Mouse (Mus musculus) CH12.LX (cell line): ENCODE measurements around the gene Ccdc51. TPM values are rescaled to one million over a fixed set of nuclear protein-coding genes. Genes with fewer than 3 reads are reported as not detected.
A peak's percentile ranks its signal among the peaks of the same experiment; 100 is the strongest.

Experiments
- DNase-seq: peaks from one replicate; pipeline ENCODE4 v3.0.0-alpha.2; 2013; ENCODE audit errors: extremely low read depth
- H3K27ac ChIP-seq: 2 replicates; pipeline ENCODE4 v1.5.1; 2012; ENCODE audit warnings: low read depth, mild to moderate bottlenecking, control low read depth, moderate library complexity; ENCODE audit not compliant: insufficient read depth
- H3K27me3 ChIP-seq: replicated peaks from 2 replicates; pipeline ENCODE3; 2012; ENCODE audit warnings: inconsistent platforms
- H3K36me3 ChIP-seq, 2 experiments: replicated peaks in 1 of 2; 2 replicates each; pipeline versions ENCODE3 to v1.6.1; 2012; ENCODE audit warnings: inconsistent platforms in 1 of 2, low read length in 1 of 2, mild to moderate bottlenecking in 1 of 2, mixed read lengths in 1 of 2, moderate library complexity in 1 of 2; ENCODE audit not compliant: control insufficient read depth in 1 of 2, insufficient read depth in 1 of 2
- H3K4me1 ChIP-seq, 2 experiments: 2 replicates each; pipeline ENCODE4 v1.6.1; 2012; ENCODE audit warnings: inconsistent platforms in 1 of 2, moderate library complexity in 1 of 2; ENCODE audit not compliant: insufficient read depth in 2 of 2, control insufficient read depth in 1 of 2
- H3K4me2 ChIP-seq: 2 replicates; pipeline ENCODE4 v1.6.1; 2012; ENCODE audit warnings: low read depth, mild to moderate bottlenecking, control low read depth; ENCODE audit not compliant: poor library complexity, insufficient read depth, severe bottlenecking
- H3K4me3 ChIP-seq, 3 experiments: fragments of 150-350 bp in 1 of 3; sonication (generic) in 1 of 3; replicated peaks in 1 of 3; 2 replicates each; pipeline versions ENCODE3 to v1.5.1; 2011 to 2012; ENCODE audit warnings: low read depth in 2 of 3, low read length in 2 of 3, mild to moderate bottlenecking in 2 of 3, moderate library complexity in 2 of 3, control low read depth in 1 of 3, improper control_type of control experiment in 1 of 3, inconsistent platforms in 1 of 3, mixed read lengths in 1 of 3; ENCODE audit not compliant: poor library complexity in 1 of 3
- H3K79me2 ChIP-seq: replicated peaks from 2 replicates; pipeline ENCODE4 v1.6.1; 2012; ENCODE audit warnings: mild to moderate bottlenecking, moderate library complexity; ENCODE audit not compliant: control insufficient read depth, poor library complexity, insufficient read depth, severe bottlenecking; ENCODE audit errors: extremely low read depth
- H3K9ac ChIP-seq: 2 replicates; pipeline ENCODE4 v1.6.1; 2012; ENCODE audit warnings: low read depth, mild to moderate bottlenecking, control low read depth, moderate library complexity; ENCODE audit not compliant: insufficient read depth
- H3K9me3 ChIP-seq: replicated peaks from 2 replicates; pipeline ENCODE3; 2012; ENCODE audit warnings: low read length, inconsistent platforms, mixed read lengths
- BHLHE40 ChIP-seq: IDR thresholded peaks from 2 replicates; pipeline ENCODE4 v1.6.1; 2011; ENCODE audit warnings: mild to moderate bottlenecking, low read depth, low read length, improper control_type of control experiment
- CHD1 ChIP-seq: IDR thresholded peaks from 2 replicates; pipeline ENCODE4 v1.6.1; 2012; ENCODE audit warnings: low read depth, low read length, improper control_type of control experiment, inconsistent platforms
- CTCF ChIP-seq, 2 experiments: IDR thresholded peaks in 1 of 2; conservative IDR thresholded peaks in 1 of 2; 2 replicates each; pipeline ENCODE4 v1.5.1; 2011 to 2012; ENCODE audit warnings: low read depth in 2 of 2, low read length in 2 of 2, improper control_type of control experiment in 1 of 2, inconsistent platforms in 1 of 2, mild to moderate bottlenecking in 1 of 2, moderate library complexity in 1 of 2
- E2F4 ChIP-seq: IDR thresholded peaks from 2 replicates; pipeline ENCODE4 v1.6.1; 2011; ENCODE audit warnings: low read depth, low read length, improper control_type of control experiment; ENCODE audit not compliant: insufficient replicate concordance
- EP300 ChIP-seq: IDR thresholded peaks from 2 replicates; pipeline ENCODE4 v1.6.1; 2011; ENCODE audit warnings: low read length, improper control_type of control experiment
- ETS1 ChIP-seq: conservative IDR thresholded peaks from 2 replicates; pipeline ENCODE4 v1.6.1; 2012; ENCODE audit warnings: low read depth, mild to moderate bottlenecking, inconsistent platforms, low read length, improper control_type of control experiment, moderate library complexity
- HCFC1 ChIP-seq: IDR thresholded peaks from 2 replicates; pipeline ENCODE4 v1.6.1; 2012; ENCODE audit warnings: low read depth, mild to moderate bottlenecking, inconsistent platforms, low read length, improper control_type of control experiment
- JUN ChIP-seq: IDR thresholded peaks from 2 replicates; pipeline ENCODE4 v1.6.1; 2011; ENCODE audit warnings: low read depth, mild to moderate bottlenecking, low read length, improper control_type of control experiment, moderate library complexity; ENCODE audit not compliant: insufficient read depth
- JUND ChIP-seq: conservative IDR thresholded peaks from 2 replicates; pipeline ENCODE4 v1.6.1; 2011; ENCODE audit warnings: low read depth, low read length, improper control_type of control experiment
- MAFK ChIP-seq: IDR thresholded peaks from 2 replicates; pipeline ENCODE4 v1.6.1; 2011; ENCODE audit warnings: low read length, improper control_type of control experiment; ENCODE audit not compliant: insufficient replicate concordance
- MAX ChIP-seq: IDR thresholded peaks from 2 replicates; pipeline ENCODE4 v1.6.1; 2011; ENCODE audit warnings: low read length, improper control_type of control experiment
- MAZ ChIP-seq: IDR thresholded peaks from 2 replicates; pipeline ENCODE4 v1.6.1; 2012; ENCODE audit warnings: low read depth, mild to moderate bottlenecking, inconsistent platforms, low read length, improper control_type of control experiment, moderate library complexity
- NELFE ChIP-seq: IDR thresholded peaks from 2 replicates; pipeline ENCODE4 v1.6.1; 2011; ENCODE audit warnings: low read depth, low read length, improper control_type of control experiment
- PAX5 ChIP-seq: IDR thresholded peaks from 2 replicates; pipeline ENCODE4 v1.6.1; 2012; ENCODE audit warnings: low read length, inconsistent platforms, mixed read lengths
- POLR2A ChIP-seq: IDR thresholded peaks from 2 replicates; pipeline ENCODE4 v1.6.1; 2011; ENCODE audit warnings: low read depth, mild to moderate bottlenecking, improper control_type of control experiment, low read length
- RAD21 ChIP-seq: IDR thresholded peaks from 2 replicates; pipeline ENCODE4 v1.6.1; 2011; ENCODE audit warnings: low read depth, mild to moderate bottlenecking, low read length, improper control_type of control experiment, moderate library complexity
- RCOR1 ChIP-seq: conservative IDR thresholded peaks from 2 replicates; pipeline ENCODE4 v1.6.1; 2012; ENCODE audit warnings: low read depth, mild to moderate bottlenecking, inconsistent platforms, low read length, improper control_type of control experiment
- SMC3 ChIP-seq: IDR thresholded peaks from 2 replicates; pipeline ENCODE4 v1.6.1; 2011; ENCODE audit warnings: low read depth, low read length, improper control_type of control experiment
- TBP ChIP-seq: conservative IDR thresholded peaks from 2 replicates; pipeline ENCODE4 v1.6.1; 2011; ENCODE audit warnings: low read depth, low read length, improper control_type of control experiment
- TCF12 ChIP-seq: IDR thresholded peaks from 2 replicates; pipeline ENCODE4 v1.6.1; 2014; ENCODE audit warnings: low read depth, mild to moderate bottlenecking, inconsistent platforms, low read length, improper control_type of control experiment
- ZC3H11A ChIP-seq: IDR thresholded peaks from 2 replicates; pipeline ENCODE4 v1.6.1; 2012; ENCODE audit warnings: low read depth, mild to moderate bottlenecking, inconsistent platforms, low read length, improper control_type of control experiment
- ZKSCAN1 ChIP-seq: IDR thresholded peaks from 2 replicates; pipeline ENCODE4 v1.6.1; 2012; ENCODE audit warnings: low read depth, inconsistent platforms, low read length, improper control_type of control experiment, borderline replicate concordance
- dilution Hi-C: fragments of 300-500 bp; cut with MboI; formaldehyde crosslinking; loops from 2 replicates; pipeline ENCODE4 v1.14.3; 2020; ENCODE audit warnings: low sequenced_read_pairs; ENCODE audit not compliant: extremely low pct_unique_long_range_greater_than_20kb, extremely low pct_ligation_motif_present
- in situ Hi-C: fragments of 300-500 bp; cut with MboI; formaldehyde crosslinking; loops from 3 replicates; pipeline ENCODE4 v1.14.3; 2019; ENCODE audit warnings: low sequenced_read_pairs, low pct_ligation_motif_present, low pct_unique_long_range_greater_than_20kb, mixed read lengths
- polyA plus RNA-seq: library from polyadenylated mRNA; unstranded; fragments of >175 nt; gene quantifications from 2 replicates; pipeline ENCODE4 v1.2.1, GENCODE M21; 2012; ENCODE audit warnings: low read depth; ENCODE audit not compliant: insufficient read length
- total RNA-seq, 2 experiments: library from RNA; depleted of rRNA; stranded (reverse); fragments of 300-350 nt in 1 of 2; fragments of >200 nt in 1 of 2; gene quantifications; 2 replicates each; pipeline ENCODE4 v1.2.3; 2012 to 2014

Ccdc51 gene
- total and polyA plus RNA-seq, 3 experiments = 7.6 to 18.2 (median 16.2) TPM

- dilution Hi-C loops = no loop called here
- Histone ChIP-seq H3K9me3 (no peaks in the 10 kb centered on the region), H3K36me3 (no peaks in the 10 kb centered on the region), H3K4me2 (no peak overlapping the region)
- no peak for DNase-seq
- no peak for TF ChIP-seq CHD1
- TF ChIP-seq ETS1 = no peak
- no peak for TF ChIP-seq RCOR1
- TF ChIP-seq SMC3 = no peak
- TF ChIP-seq JUN = no peak
- TF ChIP-seq NELFE = no peak
- no peak for TF ChIP-seq MAX
- TF ChIP-seq ZKSCAN1 = no peak
- no peak for TF ChIP-seq POLR2A
- no peak for TF ChIP-seq MAZ
- no peak for TF ChIP-seq TBP
- no peak for TF ChIP-seq JUND
- no peak for TF ChIP-seq BHLHE40
- TF ChIP-seq EP300 = no peak
- no peak for TF ChIP-seq E2F4
- TF ChIP-seq MAFK = no peak
- TF ChIP-seq PAX5 = no peak
- TF ChIP-seq HCFC1 = no peak
- no peak for TF ChIP-seq TCF12
- TF ChIP-seq CTCF (conservative IDR thresholded peaks at IDR 0.05 in 1 of 2, IDR thresholded peaks at IDR 0.05 in 1 of 2; ENCODE audit: low read depth in 2 of 2, low read length in 2 of 2) = no peak
- TF ChIP-seq, all 38 proteins: peak for 0
- in situ Hi-C loops = no loop called here
- H3K27me3 ChIP-seq = peaks cover 24% of the 10 kb centered on the region
- no peak overlapping the region for H3K4me3 ChIP-seq
- peaks cover 7 to 9% of the 10 kb centered on the region in 2 experiments; a peak in 3 of 4 replicates for H3K4me1 ChIP-seq
- H3K79me2 ChIP-seq = no peaks in the 10 kb centered on the region
- H3K27ac ChIP-seq = no peak overlapping the region
- H3K9ac ChIP-seq = no peak overlapping the region
Observed at GRCm38 (mm10) chr9:109120956-109121355, 38.7 kb downstream of the Ccdc51 start.

DNA sequence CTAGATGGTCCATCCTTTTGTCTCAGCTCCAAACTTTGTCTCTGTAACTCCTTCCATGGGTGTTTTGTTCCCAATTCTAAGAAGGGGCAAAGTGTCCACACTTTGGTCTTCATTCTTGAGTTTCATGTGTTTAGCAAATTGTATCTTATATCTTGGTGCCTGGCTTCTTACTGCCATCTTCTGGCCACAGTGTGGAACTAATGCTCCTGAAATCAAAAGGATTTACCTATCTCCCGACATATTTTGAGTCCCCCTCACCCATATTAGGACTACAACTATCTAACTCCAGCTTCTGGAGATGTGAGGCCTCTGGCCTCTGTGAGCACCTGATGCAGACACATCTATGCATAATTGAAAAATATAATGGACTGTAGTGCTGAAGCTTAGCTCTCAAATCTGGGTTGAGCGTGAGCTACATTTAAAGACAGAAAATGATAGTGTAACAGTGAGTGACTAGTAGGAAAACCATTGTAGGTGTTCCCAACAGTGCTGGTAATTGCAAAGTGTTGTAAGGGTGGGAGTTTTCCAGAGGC, 40.3 kb downstream of the Ccdc51 start:
- Histone ChIP-seq H3K4me1 (peaks cover 7 to 8% of the 10 kb centered on the region in 2 experiments; a peak in 3 of 4 replicates), H3K27me3 (peaks cover 17% of the 10 kb centered on the region), H3K9ac (no peak overlapping the region), H3K27ac (no peak overlapping the region), H3K36me3 (no peaks in the 10 kb centered on the region), H3K79me2 (no peaks in the 10 kb centered on the region), H3K9me3 (no peaks in the 10 kb centered on the region), H3K4me2 (no peak overlapping the region), H3K4me3 (no peak overlapping the region)
- peak; percentile 52 for DNase-seq
- TF ChIP-seq POLR2A = no peak
- TF ChIP-seq CTCF (conservative IDR thresholded peaks at IDR 0.05 in 1 of 2, IDR thresholded peaks at IDR 0.05 in 1 of 2; ENCODE audit: low read depth in 2 of 2, low read length in 2 of 2) = peak; percentile 53 to 72
- peak; percentile 33; the same call in 1 of the 2 replicates for TF ChIP-seq ZC3H11A
- peak; percentile 79 for TF ChIP-seq SMC3
- peak; percentile 68 for TF ChIP-seq RAD21
- dilution Hi-C loops = no loop called here
- in situ Hi-C loops = no loop called here
